Mouse (Mus musculus): ENCODE data around the gene Pak1.

- TF ChIP-seq CTCF (IDR thresholded peaks at IDR 0.05; ENCODE audit: borderline replicate concordance, insufficient read depth, low read depth, low read length), result no peak
- no peak for TF ChIP-seq POLR2A (IDR thresholded peaks at IDR 0.05; ENCODE audit: borderline replicate concordance, insufficient read depth, low read length)
Measured at GRCm38 (mm10) chr7:97805067-97805365, 16.7 kb downstream of the Pak1 start.

Measured in cerebellum, adult 2 months (tissue).